Mouse (Mus musculus): ENCODE results near the gene Gm8220.
"Not testable (repeated sequence)": the region's sequence is repeated elsewhere in the genome, so short reads cannot be mapped to it uniquely, and the experiment has no call there.

Gm8220 gene

GRCm38 (mm10) chr14:44285280-44285679, at the start of gene Gm8220:
Gene Gm8220, plus strand, starts transcription at chr14:44285580.
- CTCF ChIA-PET, result not testable (repeated sequence)

- CTCF ChIA-PET, result no interaction called here
Measured at GRCm38 (mm10) chr14:44248039-44248438, 37.3 kb upstream of the Gm8220 start.

- CTCF ChIA-PET, result not testable (repeated sequence)
Measured at GRCm38 (mm10) chr14:44312049-44312448, 26.7 kb downstream of the Gm8220 start.

- CTCF ChIA-PET, result not testable (repeated sequence)
Measured at GRCm38 (mm10) chr14:44338484-44338883, 53.1 kb downstream of the Gm8220 start, which contains the start of gene Gm5930. Gene Gm5930, minus strand, starts transcription at chr14:44338584.

All from spleen, embryonic (tissue).